Mouse (Mus musculus): ENCODE measurements at regions not wholly inside any gene's neighbourhood (a gene's known extent, or its start where the extent isn't known, plus 50 kb on each side); places are given as distances from the start of the nearest gene placed in this dataset.

GRCm38 (mm10) chr11:21041201-21041600, 49.9 kb upstream of the Peli1 start:
- 90% methylated on average over 5 of the region's 5 CpGs for WGBS
- no peaks in the 10 kb centered on the region for H3K27me3 ChIP-seq (replicated peaks; ENCODE audit: control insufficient read depth, insufficient read depth, low read length)
- H3K4me1 ChIP-seq (ENCODE audit: control insufficient read depth, insufficient read depth, low read length), result no peaks in the 10 kb centered on the region
- TF ChIP-seq POLR2A (IDR thresholded peaks at IDR 0.05; ENCODE audit: low read depth, low read length) (no peak), CTCF (conservative IDR thresholded peaks at IDR 0.05; ENCODE audit: insufficient read depth, insufficient read length, low read depth, low read length) (no peak)
- no peak overlapping the region for H3K4me3 ChIP-seq (ENCODE audit: insufficient read depth, low read depth, low read length)
- no peaks in the 10 kb centered on the region for H3K36me3 ChIP-seq (ENCODE audit: control insufficient read depth, insufficient read depth, low read length)
- no peak for DNase-seq
- no peak overlapping the region for H3K27ac ChIP-seq (ENCODE audit: insufficient read depth, low read depth, low read length)

Measured in kidney, adult 2 months (tissue).